Mouse (Mus musculus) lung, postnatal 0 days (tissue): ENCODE measurements at regions not wholly inside any gene's neighbourhood (a gene's known extent, or its start where the extent isn't known, plus 50 kb on each side); places are given as distances from the start of the nearest gene placed in this dataset.

ENCODE experiments used
- CTCF ChIP-seq: IDR thresholded peaks from 2 replicates; pipeline ENCODE4 v1.5.1; 2016; ENCODE audit warnings: antibody characterized with exemption, mild to moderate bottlenecking
- EP300 ChIP-seq: IDR thresholded peaks from 2 replicates; pipeline ENCODE4 v1.6.1; 2016; ENCODE audit warnings: antibody characterized with exemption, mild to moderate bottlenecking, control low read depth

GRCm38 (mm10) chr8:41989040-41989501 lies 572.2 kb upstream of the Frg1 start:
- no peak for TF ChIP-seq EP300
- no peak for TF ChIP-seq CTCF
